Mouse (Mus musculus): ENCODE results near the gene Sirpb1a. TPM values are rescaled to one million over a fixed set of nuclear protein-coding genes. Genes with fewer than 3 reads are reported as not detected.

Sirpb1a gene
- total RNA-seq (2023), result 10 to 100 TPM; 25.3 to 31.9 TPM

DNA sequence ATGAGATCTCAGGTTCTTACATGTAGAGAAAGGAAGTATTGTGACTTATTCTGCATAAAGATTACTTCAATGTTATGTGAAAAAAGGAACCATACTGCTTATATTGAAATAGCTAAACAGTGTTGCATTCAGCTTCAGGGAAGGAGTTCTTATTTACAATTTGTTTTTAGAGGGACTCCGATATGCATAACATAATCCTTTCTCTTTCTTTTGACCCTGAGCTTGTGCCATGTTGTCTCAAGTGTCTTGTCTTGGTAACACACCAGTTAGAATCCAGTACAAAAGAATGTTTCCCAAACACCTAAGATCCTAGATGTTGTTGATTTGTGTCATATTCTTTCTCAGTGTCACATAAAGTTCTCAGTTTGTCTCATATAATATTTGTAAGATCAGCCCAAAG, at the start of gene Sirpb1a:
TSS of gene Sirpb1a (minus strand) at position 74 of the 400 bp plus-strand sequence.

DNA sequence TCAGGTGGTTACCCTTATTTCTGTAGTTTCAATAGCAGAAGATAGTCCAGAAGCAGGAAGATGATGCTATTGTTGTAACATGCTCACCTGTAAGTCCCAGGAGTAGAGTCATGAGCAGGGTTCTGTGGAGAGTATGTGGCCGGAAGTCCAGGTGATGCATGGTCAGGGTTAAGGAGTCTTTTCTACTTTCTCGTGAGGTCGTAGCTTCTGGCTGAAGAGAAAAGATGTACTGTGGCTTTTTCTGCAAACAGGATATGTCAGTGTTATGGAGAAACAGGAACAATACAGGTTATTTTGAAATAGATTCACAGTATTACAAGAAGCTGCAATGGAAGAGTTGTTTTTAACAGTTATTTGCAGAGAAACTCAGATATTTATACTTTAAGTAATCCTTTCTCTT, 94.3 kb downstream of the Sirpb1a start, which contains the start of gene Gm9733:
TSS of gene Gm9733 (minus strand) at position 240 of the 400 bp plus-strand sequence.

Other genes with a start within 250 kb of the Sirpb1a start
- gene Gm9733, start 94.2 kb downstream of the Sirpb1a start, total RNA-seq (2023), result 10 to 100 TPM; 50.0 to 72.0 TPM
- gene Sirpb1b, start 148.5 kb upstream of the Sirpb1a start, total RNA-seq (2023), result 10 to 100 TPM; 52.9 to 69.8 TPM